Mouse (Mus musculus) hindbrain, embryonic 13.5 days (tissue): ENCODE results near the gene Tcp11l1. TPM values are rescaled to one million over a fixed set of nuclear protein-coding genes. Genes with fewer than 3 reads are reported as not detected.
A peak's percentile ranks its signal among the peaks of the same experiment; 100 is the strongest.

Experiments
- ATAC-seq: fragments of 200-750 bp; cut with Nextera tagmentation; 2 replicates; pipeline ENCODE4 v1.8.0; 2017; ENCODE audit warnings: moderate TSS enrichment; ENCODE audit not compliant: low FRiP score
- H3K27ac ChIP-seq: fragments of 300-500 bp; sonication (generic); 2 replicates; pipeline ENCODE4 v1.5.1; 2015; ENCODE audit warnings: inconsistent platforms, mild to moderate bottlenecking, moderate library complexity
- H3K27me3 ChIP-seq: fragments of 300-500 bp; sonication (generic); 2 replicates; pipeline ENCODE4 v1.6.1; 2015; ENCODE audit warnings: mild to moderate bottlenecking, inconsistent platforms
- H3K36me3 ChIP-seq: fragments of 300-500 bp; sonication (generic); 2 replicates; pipeline ENCODE4 v1.6.1; 2015; ENCODE audit warnings: mild to moderate bottlenecking, inconsistent platforms
- H3K4me1 ChIP-seq: fragments of 300-500 bp; sonication (generic); replicated peaks from 2 replicates; pipeline ENCODE4 v1.6.1; 2015; ENCODE audit warnings: inconsistent platforms
- H3K4me2 ChIP-seq: fragments of 300-500 bp; sonication (generic); 2 replicates; pipeline ENCODE4 v1.6.1; 2015; ENCODE audit warnings: inconsistent platforms, mild to moderate bottlenecking, moderate library complexity
- H3K4me3 ChIP-seq: fragments of 300-500 bp; sonication (generic); 2 replicates; pipeline ENCODE4 v1.5.1; 2015; ENCODE audit warnings: mild to moderate bottlenecking, inconsistent platforms
- H3K9ac ChIP-seq: fragments of 300-500 bp; sonication (generic); 2 replicates; pipeline ENCODE4 v1.6.1; 2015; ENCODE audit warnings: mild to moderate bottlenecking, inconsistent platforms
- H3K9me3 ChIP-seq: fragments of 300-500 bp; sonication (generic); 2 replicates; pipeline ENCODE4 v1.6.1; 2016; ENCODE audit warnings: inconsistent platforms
- WGBS: fragments of 180-500 bp; shearing (Covaris S2); methylation state at CpG from one replicate; pipeline ENCODE4 v1.1.7; 2015; 5-methylcytosine and 5-hydroxymethylcytosine counted together
- polyA plus RNA-seq: library from polyadenylated mRNA; unstranded; fragments of >200 nt; fragmentation: Nextera tagmentation; extraction: Ambion mirVana; gene quantifications from 2 replicates; pipeline ENCODE4 v1.2.1, GENCODE M21; 2015

The Tcp11l1 gene
- polyA plus RNA-seq = 70.5 and 75.1 TPM in 2 replicates

- Histone ChIP-seq H3K27ac (peak within 1 kb of the TSS; percentile 93), H3K4me3 (peak within 1 kb of the TSS; percentile 71), H3K9me3 (no peaks in the 10 kb centered on the region), H3K4me2 (peak within 1 kb of the TSS; percentile 69), H3K27me3 (0 out of 2 replicates have a peak, but pooled peaks cover 3% of the 10 kb centered on the region), H3K4me1 (peaks cover 23% of the 10 kb centered on the region), H3K9ac (peak within 1 kb of the TSS; percentile 87), H3K36me3 (no peaks in the 10 kb centered on the region; the same call in 1 of the 2 replicates)
- under 1% methylated on average over 84 of the region's 99 CpGs for WGBS
- peak; percentile 96 for ATAC-seq
Observed at GRCm38 (mm10) chr2:104711585-104712485, at the start of gene Tcp11l1. TSS of gene Tcp11l1 (minus strand) at chr2:104712169.

GRCm38 (mm10) chr2:104750611-104751010 lies 38.6 kb upstream of the Tcp11l1 start:
- no peak overlapping the region for H3K9ac ChIP-seq
- no peak overlapping the region for H3K27ac ChIP-seq
- no peak for ATAC-seq
- H3K27me3 ChIP-seq = no peaks in the 10 kb centered on the region
- peaks cover 12% of the 10 kb centered on the region; the same call in 1 of the 2 replicates for H3K36me3 ChIP-seq
- H3K4me3 ChIP-seq = no peak overlapping the region
- no peaks in the 10 kb centered on the region for H3K4me1 ChIP-seq
- WGBS = 57% methylated on average over 3 of the region's 3 CpGs
- H3K4me2 ChIP-seq = no peak overlapping the region
- H3K9me3 ChIP-seq = no peaks in the 10 kb centered on the region

- WGBS = 80% methylated on average over 5 of the region's 5 CpGs
- no peak for ATAC-seq
- peaks cover 11% of the 10 kb centered on the region; the same call in 1 of the 2 replicates for H3K36me3 ChIP-seq
- no peak overlapping the region for H3K4me2 ChIP-seq
- H3K9me3 ChIP-seq = no peaks in the 10 kb centered on the region
- no peak overlapping the region for H3K4me3 ChIP-seq
- no peaks in the 10 kb centered on the region for H3K4me1 ChIP-seq
- no peak overlapping the region for H3K27ac ChIP-seq
- no peak overlapping the region for H3K9ac ChIP-seq
- peaks cover 3% of the 10 kb centered on the region; the same call in 1 of the 2 replicates for H3K27me3 ChIP-seq
Observed at GRCm38 (mm10) chr2:104748652-104749183, 36.7 kb upstream of the Tcp11l1 start.

GRCm38 (mm10) chr2:104746251-104746650 lies 34.3 kb upstream of the Tcp11l1 start:
- no peak for ATAC-seq
- Histone ChIP-seq H3K36me3 (no peaks in the 10 kb centered on the region), H3K27me3 (peaks cover 25% of the 10 kb centered on the region), H3K4me2 (no peak overlapping the region), H3K4me3 (no peak overlapping the region), H3K4me1 (peaks cover 22% of the 10 kb centered on the region), H3K9ac (no peak overlapping the region), H3K27ac (no peak overlapping the region), H3K9me3 (no peaks in the 10 kb centered on the region)
- 60% methylated on average over 8 of the region's 8 CpGs for WGBS

- Histone ChIP-seq H3K27ac (no peak overlapping the region), H3K4me1 (peaks cover 28% of the 10 kb centered on the region), H3K4me3 (no peak overlapping the region), H3K36me3 (no peaks in the 10 kb centered on the region), H3K27me3 (peaks cover 42% of the 10 kb centered on the region), H3K4me2 (no peak overlapping the region), H3K9me3 (no peaks in the 10 kb centered on the region), H3K9ac (no peak overlapping the region)
- no peak for ATAC-seq
- 49% methylated on average over 5 of the region's 5 CpGs for WGBS
Observed at GRCm38 (mm10) chr2:104743971-104744370, 32.0 kb upstream of the Tcp11l1 start.

GRCm38 (mm10) chr2:104743160-104743559 lies 31.2 kb upstream of the Tcp11l1 start:
- Histone ChIP-seq H3K4me2 (peak overlapping the region; percentile 91), H3K4me3 (peak overlapping the region; percentile 68), H3K27me3 (peaks cover 42% of the 10 kb centered on the region), H3K27ac (no peak overlapping the region), H3K9me3 (no peaks in the 10 kb centered on the region), H3K4me1 (peaks cover 28% of the 10 kb centered on the region), H3K9ac (no peak overlapping the region), H3K36me3 (no peaks in the 10 kb centered on the region)
- peak; percentile 12; the same call in 1 of the 2 replicates for ATAC-seq
- WGBS = 14% methylated on average over 7 of the region's 7 CpGs

GRCm38 (mm10) chr2:104742741-104743064 lies 30.7 kb upstream of the Tcp11l1 start, which contains the start of gene Depdc7:
TSS of gene Depdc7 (minus strand) at chr2:104742878.
- Histone ChIP-seq H3K36me3 (no peaks in the 10 kb centered on the region), H3K4me3 (peak within 1 kb of the TSS; percentile 68), H3K4me2 (peak within 1 kb of the TSS; percentile 91), H3K9ac (peak within 1 kb of the TSS; percentile 76), H3K9me3 (no peaks in the 10 kb centered on the region), H3K4me1 (peaks cover 28% of the 10 kb centered on the region), H3K27me3 (peaks cover 42% of the 10 kb centered on the region), H3K27ac (no peak within 1 kb of the TSS)
- peak; percentile 88 for ATAC-seq
- WGBS = under 1% methylated on average over 22 of the region's 31 CpGs

- Histone ChIP-seq H3K9me3 (no peaks in the 10 kb centered on the region), H3K27me3 (peaks cover 42% of the 10 kb centered on the region), H3K4me3 (peak overlapping the region; percentile 68), H3K36me3 (no peaks in the 10 kb centered on the region), H3K9ac (peak overlapping the region; percentile 76), H3K4me1 (peaks cover 28% of the 10 kb centered on the region), H3K4me2 (peak overlapping the region; percentile 91), H3K27ac (no peak overlapping the region)
- WGBS = 5% methylated on average over 39 of the region's 46 CpGs
- ATAC-seq = peak; percentile 47
Observed at GRCm38 (mm10) chr2:104741896-104742740, 30.1 kb upstream of the Tcp11l1 start.

- H3K4me3 ChIP-seq = no peak overlapping the region
- H3K27me3 ChIP-seq = peaks cover 42% of the 10 kb centered on the region
- ATAC-seq = no peak
- no peak overlapping the region for H3K9ac ChIP-seq
- no peaks in the 10 kb centered on the region for H3K9me3 ChIP-seq
- H3K4me1 ChIP-seq = peaks cover 28% of the 10 kb centered on the region
- H3K4me2 ChIP-seq = no peak overlapping the region
- no peak overlapping the region for H3K27ac ChIP-seq
- 38% methylated on average over 7 of the region's 7 CpGs for WGBS
- H3K36me3 ChIP-seq = no peaks in the 10 kb centered on the region
Observed at GRCm38 (mm10) chr2:104741015-104741758, 29.2 kb upstream of the Tcp11l1 start.

GRCm38 (mm10) chr2:104740248-104740949 lies 28.4 kb upstream of the Tcp11l1 start:
- 69% methylated on average over 7 of the region's 7 CpGs for WGBS
- Histone ChIP-seq H3K4me3 (no peak overlapping the region), H3K27me3 (peaks cover 42% of the 10 kb centered on the region), H3K36me3 (no peaks in the 10 kb centered on the region), H3K27ac (no peak overlapping the region), H3K4me1 (peaks cover 28% of the 10 kb centered on the region), H3K9ac (no peak overlapping the region), H3K4me2 (no peak overlapping the region), H3K9me3 (no peaks in the 10 kb centered on the region)
- ATAC-seq = no peak

GRCm38 (mm10) chr2:104739691-104740090 lies 27.7 kb upstream of the Tcp11l1 start:
- no peak overlapping the region for H3K4me2 ChIP-seq
- no peak overlapping the region for H3K4me3 ChIP-seq
- no peaks in the 10 kb centered on the region for H3K9me3 ChIP-seq
- no peak for ATAC-seq
- peaks cover 42% of the 10 kb centered on the region for H3K27me3 ChIP-seq
- 95% methylated on average over 2 of the region's 2 CpGs for WGBS
- no peak overlapping the region for H3K9ac ChIP-seq
- H3K36me3 ChIP-seq = no peaks in the 10 kb centered on the region
- H3K4me1 ChIP-seq = peaks cover 28% of the 10 kb centered on the region
- no peak overlapping the region for H3K27ac ChIP-seq
